Mouse (Mus musculus): Measurements from ENCODE around the gene Vamp1. TPM values are rescaled to one million over a fixed set of nuclear protein-coding genes. Genes with fewer than 3 reads are reported as not detected.

The Vamp1 gene
- polyA plus RNA-seq, 1 experiment from 2014 or later = 4.0 TPM

DNA sequence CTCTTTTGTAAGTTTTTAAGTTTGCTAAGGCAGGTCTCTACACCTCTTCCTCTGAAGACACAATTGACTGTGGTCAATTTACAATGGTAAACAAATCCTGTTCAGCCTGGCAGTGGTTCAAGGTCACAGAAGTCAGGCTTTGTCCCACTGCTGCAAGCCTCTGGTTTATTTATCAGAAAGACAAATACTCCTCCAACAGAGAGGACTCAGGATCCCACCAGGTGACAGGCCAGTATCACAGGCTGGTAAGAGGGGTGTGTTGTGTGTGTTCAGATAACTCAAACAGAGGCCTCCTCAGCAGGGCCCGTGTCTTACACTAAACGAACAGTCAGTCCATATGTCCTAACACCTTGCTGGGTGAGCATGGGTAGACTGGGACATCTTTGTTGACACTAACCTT lies 42.9 kb upstream of the Vamp1 start:
- no peaks in the 10 kb centered on the region for H3K27me3 ChIP-seq (ENCODE audit: insufficient read depth, low read length)
- 83% methylated on average over 2 of the region's 2 CpGs for WGBS
- no peak for TF ChIP-seq CTCF (IDR thresholded peaks at IDR 0.05; ENCODE audit: low read depth)
- H3K9ac ChIP-seq (ENCODE audit: low read depth, low read length) = no peak overlapping the region
- H3K4me2 ChIP-seq (ENCODE audit: low read length) = no peak overlapping the region
- no peak for ATAC-seq (replicated peaks; ENCODE audit: low FRiP score, low read depth)
- H3K36me3 ChIP-seq (ENCODE audit: insufficient read depth, low read length) = peaks cover 76% of the 10 kb centered on the region
- no peak overlapping the region for H3K4me3 ChIP-seq (replicated peaks; ENCODE audit: low read depth, low read length)
- peaks cover 2% of the 10 kb centered on the region for H3K4me1 ChIP-seq (replicated peaks; ENCODE audit: insufficient read depth, low read length)
- DNase-seq (ENCODE audit: low spot score) = no peak
- H3K27ac ChIP-seq = no peak overlapping the region
- H3K9me3 ChIP-seq (replicated peaks; ENCODE audit: low read length) = no peaks in the 10 kb centered on the region

DNA sequence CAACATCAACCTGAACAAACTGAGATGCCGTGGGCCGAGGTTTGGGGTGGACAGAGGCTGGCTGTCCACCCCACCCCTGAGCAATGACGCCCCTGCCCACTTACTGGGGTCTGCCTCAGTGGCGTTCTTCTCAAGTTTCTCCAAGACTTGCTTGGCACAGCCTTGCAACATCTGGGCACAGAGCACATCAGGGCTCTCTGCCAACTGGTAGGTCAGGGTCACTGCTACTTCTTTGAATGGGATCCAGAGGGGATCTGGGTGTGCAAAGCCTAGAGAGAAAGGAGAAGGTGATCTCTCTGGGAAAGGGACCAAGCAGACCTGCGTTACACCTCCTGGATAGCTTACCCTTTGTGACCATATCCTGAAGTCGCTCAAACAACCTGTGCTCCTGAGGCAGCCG lies 42.1 kb upstream of the Vamp1 start:
- no peak overlapping the region for H3K4me2 ChIP-seq (ENCODE audit: low read length)
- no peaks in the 10 kb centered on the region for H3K4me1 ChIP-seq (replicated peaks; ENCODE audit: insufficient read depth, low read length)
- H3K4me3 ChIP-seq (replicated peaks; ENCODE audit: low read depth, low read length) = no peak overlapping the region
- H3K27me3 ChIP-seq (ENCODE audit: insufficient read depth, low read length) = no peaks in the 10 kb centered on the region
- 84% methylated on average over 7 of the region's 7 CpGs for WGBS
- H3K27ac ChIP-seq = no peak overlapping the region
- H3K9me3 ChIP-seq (replicated peaks; ENCODE audit: low read length) = no peaks in the 10 kb centered on the region
- peaks cover 83% of the 10 kb centered on the region for H3K36me3 ChIP-seq (ENCODE audit: insufficient read depth, low read length)
- no peak for TF ChIP-seq CTCF (IDR thresholded peaks at IDR 0.05; ENCODE audit: low read depth)
- H3K9ac ChIP-seq (ENCODE audit: low read depth, low read length) = no peak overlapping the region
- no peak for DNase-seq (ENCODE audit: low spot score)
- no peak for ATAC-seq (replicated peaks; ENCODE audit: low FRiP score, low read depth)

DNA sequence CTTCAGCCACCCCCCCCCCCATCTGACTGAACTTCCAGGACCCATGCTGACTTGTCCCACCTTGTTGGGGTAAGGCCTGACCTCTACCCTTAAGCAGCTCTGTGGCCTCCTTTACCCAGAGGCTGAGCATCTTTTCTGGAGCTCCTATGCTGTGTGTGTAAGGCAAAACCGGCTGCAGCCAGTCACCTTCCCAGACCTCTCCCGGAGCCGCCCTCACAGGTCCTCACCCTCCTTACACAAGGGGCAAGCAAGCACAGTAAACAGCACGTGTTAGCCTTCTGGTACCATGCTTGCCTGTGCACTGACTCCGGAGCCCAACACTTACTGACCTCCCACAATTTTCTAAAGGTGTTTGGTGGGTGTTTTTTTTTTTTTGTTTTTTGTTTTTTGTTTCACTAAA lies 39.9 kb upstream of the Vamp1 start:
- no peak for ATAC-seq (replicated peaks; ENCODE audit: low FRiP score, low read depth)
- Histone ChIP-seq H3K27ac (no peak overlapping the region), H3K4me2 (ENCODE audit: low read length) (no peak overlapping the region), H3K4me1 (replicated peaks; ENCODE audit: insufficient read depth, low read length) (no peaks in the 10 kb centered on the region), H3K9me3 (replicated peaks; ENCODE audit: low read length) (no peaks in the 10 kb centered on the region), H3K4me3 (replicated peaks; ENCODE audit: low read depth, low read length) (no peak overlapping the region), H3K27me3 (ENCODE audit: insufficient read depth, low read length) (no peaks in the 10 kb centered on the region), H3K36me3 (ENCODE audit: insufficient read depth, low read length) (peaks cover 87% of the 10 kb centered on the region), H3K9ac (ENCODE audit: low read depth, low read length) (no peak overlapping the region)
- WGBS = 79% methylated on average over 5 of the region's 5 CpGs
- no peak for DNase-seq (ENCODE audit: low spot score)
- no peak for TF ChIP-seq CTCF (IDR thresholded peaks at IDR 0.05; ENCODE audit: low read depth)

DNA sequence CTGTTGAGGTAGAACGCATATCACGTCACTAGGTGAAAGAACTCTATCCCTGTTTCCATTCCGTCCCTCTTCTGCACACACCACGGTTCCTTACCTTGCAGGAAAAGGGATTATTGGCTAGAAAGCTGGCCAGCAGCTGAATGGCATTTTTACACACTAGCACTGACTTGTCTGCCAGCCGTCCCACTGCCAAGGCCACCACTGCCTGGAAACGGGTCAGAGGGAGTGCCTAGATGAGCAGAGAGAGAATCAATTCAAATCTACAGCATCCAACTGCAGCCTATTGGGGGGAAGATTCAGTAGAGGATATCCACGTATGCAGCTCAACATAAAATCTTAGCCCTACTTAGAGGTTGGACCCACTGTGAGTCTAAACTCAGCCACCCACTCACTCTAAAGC lies 35.8 kb upstream of the Vamp1 start:
- H3K4me1 ChIP-seq (replicated peaks; ENCODE audit: insufficient read depth, low read length) = no peaks in the 10 kb centered on the region
- H3K4me3 ChIP-seq (replicated peaks; ENCODE audit: low read depth, low read length) = no peak overlapping the region

DNA sequence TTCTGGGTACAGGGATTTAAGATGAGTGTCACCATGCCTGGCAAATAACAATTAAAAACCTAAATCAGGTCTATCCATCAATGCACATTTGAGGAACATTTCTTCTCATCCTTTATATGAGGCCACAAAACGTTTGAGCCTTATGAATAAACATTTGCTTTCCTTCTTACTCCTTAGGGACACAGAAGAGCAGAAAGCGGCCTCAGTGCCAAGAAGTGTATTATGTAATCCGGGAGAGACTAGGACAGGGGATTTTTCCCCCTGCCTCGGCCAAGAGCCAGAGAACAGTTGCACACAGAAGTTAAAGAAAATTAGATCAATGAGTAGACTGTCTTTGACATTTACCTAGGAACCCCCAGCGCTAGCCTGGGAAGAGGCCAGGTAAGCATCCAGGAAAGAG lies 33.2 kb upstream of the Vamp1 start:
- no peak for ATAC-seq (replicated peaks; ENCODE audit: low FRiP score, low read depth)
- TF ChIP-seq CTCF (IDR thresholded peaks at IDR 0.05; ENCODE audit: low read depth) = no peak
- Histone ChIP-seq H3K9ac (ENCODE audit: low read depth, low read length) (no peak overlapping the region), H3K27me3 (ENCODE audit: insufficient read depth, low read length) (no peaks in the 10 kb centered on the region), H3K27ac (no peak overlapping the region), H3K9me3 (replicated peaks; ENCODE audit: low read length) (no peaks in the 10 kb centered on the region), H3K4me3 (replicated peaks; ENCODE audit: low read depth, low read length) (no peak overlapping the region), H3K4me2 (ENCODE audit: low read length) (no peak overlapping the region), H3K4me1 (replicated peaks; ENCODE audit: insufficient read depth, low read length) (no peaks in the 10 kb centered on the region), H3K36me3 (ENCODE audit: insufficient read depth, low read length) (peaks cover 78% of the 10 kb centered on the region)
- DNase-seq (ENCODE audit: low spot score) = no peak
- WGBS = 82% methylated on average over 5 of the region's 5 CpGs

More for the DNA sequence above, 35.8 kb upstream of the Vamp1 start:
- H3K9ac ChIP-seq (ENCODE audit: low read depth, low read length) = no peak overlapping the region
- H3K27ac ChIP-seq = no peak overlapping the region
- no peak for TF ChIP-seq CTCF (IDR thresholded peaks at IDR 0.05; ENCODE audit: low read depth)
- DNase-seq (ENCODE audit: low spot score) (no peak), ATAC-seq (replicated peaks; ENCODE audit: low FRiP score, low read depth) (no peak)
- no peaks in the 10 kb centered on the region for H3K27me3 ChIP-seq (ENCODE audit: insufficient read depth, low read length)
- 91% methylated on average over 7 of the region's 7 CpGs for WGBS
- H3K36me3 ChIP-seq (ENCODE audit: insufficient read depth, low read length) = peaks cover 77% of the 10 kb centered on the region
- no peak overlapping the region for H3K4me2 ChIP-seq (ENCODE audit: low read length)
- no peaks in the 10 kb centered on the region for H3K9me3 ChIP-seq (replicated peaks; ENCODE audit: low read length)

DNA sequence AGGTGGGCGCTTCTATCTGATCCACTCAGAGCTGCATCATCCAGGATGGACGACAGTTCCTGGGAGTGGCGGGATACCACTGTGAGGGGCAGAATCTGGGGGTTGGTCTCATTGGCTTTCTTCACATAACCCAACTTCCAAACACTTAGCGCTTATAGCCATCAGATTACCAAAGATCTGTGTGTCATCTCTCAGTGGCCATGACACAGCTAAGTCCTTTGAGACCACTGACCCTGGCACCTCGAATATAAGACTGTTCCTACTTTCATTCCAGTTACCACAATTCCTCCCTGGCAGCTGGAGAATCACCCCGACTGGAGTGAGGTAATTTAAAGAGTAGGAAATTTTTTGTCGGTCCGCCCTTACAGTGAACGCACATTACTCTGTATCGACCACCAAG lies 29.1 kb upstream of the Vamp1 start:
- Histone ChIP-seq H3K36me3 (ENCODE audit: insufficient read depth, low read length) (peaks cover 57% of the 10 kb centered on the region), H3K27ac (no peak overlapping the region), H3K9ac (ENCODE audit: low read depth, low read length) (no peak overlapping the region), H3K4me3 (replicated peaks; ENCODE audit: low read depth, low read length) (no peak overlapping the region), H3K9me3 (replicated peaks; ENCODE audit: low read length) (no peaks in the 10 kb centered on the region), H3K27me3 (ENCODE audit: insufficient read depth, low read length) (no peaks in the 10 kb centered on the region), H3K4me1 (replicated peaks; ENCODE audit: insufficient read depth, low read length) (0 out of 2 replicates have a peak, but pooled peaks cover 2% of the 10 kb centered on the region), H3K4me2 (ENCODE audit: low read length) (no peak overlapping the region)
- ATAC-seq (replicated peaks; ENCODE audit: low FRiP score, low read depth) (no peak), DNase-seq (ENCODE audit: low spot score) (no peak)
- WGBS = 83% methylated on average over 10 of the region's 10 CpGs
- no peak for TF ChIP-seq CTCF (IDR thresholded peaks at IDR 0.05; ENCODE audit: low read depth)

DNA sequence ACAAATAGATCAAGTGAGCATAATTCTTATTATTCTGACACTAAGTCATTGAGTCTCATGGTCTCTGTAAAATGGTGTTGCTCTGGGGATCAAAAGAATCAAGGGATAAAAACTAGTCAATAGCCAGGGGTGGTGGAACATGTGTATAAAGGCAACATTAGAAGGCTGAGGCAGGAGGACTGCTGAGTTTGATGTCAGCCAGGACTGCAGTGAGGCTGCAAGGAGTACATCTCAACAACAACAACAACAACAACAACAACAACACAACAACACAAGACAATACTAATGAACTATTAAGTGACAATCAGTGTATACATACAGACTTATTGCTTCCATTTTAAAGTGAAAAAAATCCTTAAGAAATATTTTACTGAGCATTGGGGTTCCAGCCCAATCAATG lies 24.5 kb upstream of the Vamp1 start:
- no peak for DNase-seq (ENCODE audit: low spot score)
- Histone ChIP-seq H3K36me3 (ENCODE audit: insufficient read depth, low read length) (peaks cover 29% of the 10 kb centered on the region), H3K4me3 (replicated peaks; ENCODE audit: low read depth, low read length) (peak overlapping the region; percentile 63), H3K4me2 (ENCODE audit: low read length) (peak overlapping the region; percentile 53), H3K9me3 (replicated peaks; ENCODE audit: low read length) (no peaks in the 10 kb centered on the region), H3K4me1 (replicated peaks; ENCODE audit: insufficient read depth, low read length) (0 out of 2 replicates have a peak, but pooled peaks cover 6% of the 10 kb centered on the region), H3K27ac (peak overlapping the region; percentile 76; the same call in 1 of the 2 replicates), H3K9ac (ENCODE audit: low read depth, low read length) (peak overlapping the region; percentile 62), H3K27me3 (ENCODE audit: insufficient read depth, low read length) (no peaks in the 10 kb centered on the region)
- ATAC-seq (replicated peaks; ENCODE audit: low FRiP score, low read depth) = no peak
- TF ChIP-seq CTCF (IDR thresholded peaks at IDR 0.05; ENCODE audit: low read depth) = no peak
